Mouse (Mus musculus) ovary, adult 2 months (tissue): ENCODE results near the gene Olfr535. TPM values are rescaled to one million over a fixed set of nuclear protein-coding genes. Genes with fewer than 3 reads are reported as not detected.

Experiments used
- polyA plus RNA-seq: library from polyadenylated mRNA; depleted of rRNA; stranded (reverse); fragments of >200 nt; gene quantifications from 2 replicates; pipeline ENCODE4 v1.2.3, GENCODE M21; 2012; rRNA removed

Gene Olfr535
- polyA plus RNA-seq = not detected in 2 replicates

GRCm38 (mm10) chr7:140483916-140484315, at the start of gene Olfr535:
Olfr535 (plus strand) TSS chr7:140484216.

GRCm38 (mm10) chr7:140463070-140463469, 20.9 kb upstream of the Olfr535 start, which contains the start of gene Olfr533:
Olfr533 (plus strand) TSS chr7:140463370.

GRCm38 (mm10) chr7:140507346-140508021, 23.5 kb downstream of the Olfr535 start, which contains the start of gene Olfr536:
Olfr536 (minus strand) TSS chr7:140507396.

Other genes with a start within 250 kb of the Olfr535 start
- gene 5830411N06Rik, start 236.9 kb upstream of the Olfr535 start, polyA plus RNA-seq = 0.06 TPM in 1 of 2 replicates, not detected in the other
- not detected in 2 replicates for gene Olfr525, start 163.4 kb upstream of the Olfr535 start, polyA plus RNA-seq
- gene Olfr527, start 150.2 kb upstream of the Olfr535 start, polyA plus RNA-seq = not detected in 2 replicates
- gene Olfr60, start 122.5 kb upstream of the Olfr535 start, polyA plus RNA-seq = 0.17 TPM in 1 of 2 replicates, not detected in the other
- not detected in 2 replicates for gene Olfr530, start 107.9 kb upstream of the Olfr535 start, polyA plus RNA-seq
- gene Olfr531, start 81.3 kb upstream of the Olfr535 start, polyA plus RNA-seq = not detected in 2 replicates
- not detected in 2 replicates for gene Olfr532, start 62.6 kb upstream of the Olfr535 start, polyA plus RNA-seq
- not detected in 2 replicates for gene Olfr533, start 20.8 kb upstream of the Olfr535 start, polyA plus RNA-seq
- gene Olfr536, start 23.2 kb downstream of the Olfr535 start, polyA plus RNA-seq = not detected in 2 replicates
- gene Olfr538, start 83.7 kb downstream of the Olfr535 start, polyA plus RNA-seq = not detected in 2 replicates
- not detected in 2 replicates for gene Olfr46, start 117.1 kb downstream of the Olfr535 start, polyA plus RNA-seq
- not detected in 2 replicates for gene Olfr61, start 144.8 kb downstream of the Olfr535 start, polyA plus RNA-seq
- not detected in 2 replicates for gene Olfr53, start 162.2 kb downstream of the Olfr535 start, polyA plus RNA-seq
- not detected in 2 replicates for gene Olfr539, start 175.7 kb downstream of the Olfr535 start, polyA plus RNA-seq
- not detected in 2 replicates for gene Olfr45, start 197.7 kb downstream of the Olfr535 start, polyA plus RNA-seq
- not detected in 2 replicates for gene Olfr541, start 213.1 kb downstream of the Olfr535 start, polyA plus RNA-seq